Mouse (Mus musculus) cortical plate, adult 2 months (tissue): Measurements from ENCODE around the gene Dnajc13.

Experiments
- CTCF ChIP-seq: fragments of 200-500 bp; IDR thresholded peaks from 2 replicates; pipeline ENCODE4 v1.5.1; 2011; ENCODE audit warnings: mild to moderate bottlenecking, control low read depth, low read length; ENCODE audit not compliant: insufficient read depth; ENCODE audit errors: extremely low read depth
- POLR2A ChIP-seq: fragments of 200-500 bp; IDR thresholded peaks from 2 replicates; pipeline ENCODE4 v1.6.1; 2011; ENCODE audit warnings: mild to moderate bottlenecking, low read length, control low read depth; ENCODE audit not compliant: insufficient read depth; ENCODE audit errors: extremely low read depth

- TF ChIP-seq CTCF (no peak), POLR2A (no peak)
Observed at GRCm38 (mm10) chr9:104128110-104128509, 134.6 kb downstream of the Dnajc13 start.
